In the genomic region with DNA sequence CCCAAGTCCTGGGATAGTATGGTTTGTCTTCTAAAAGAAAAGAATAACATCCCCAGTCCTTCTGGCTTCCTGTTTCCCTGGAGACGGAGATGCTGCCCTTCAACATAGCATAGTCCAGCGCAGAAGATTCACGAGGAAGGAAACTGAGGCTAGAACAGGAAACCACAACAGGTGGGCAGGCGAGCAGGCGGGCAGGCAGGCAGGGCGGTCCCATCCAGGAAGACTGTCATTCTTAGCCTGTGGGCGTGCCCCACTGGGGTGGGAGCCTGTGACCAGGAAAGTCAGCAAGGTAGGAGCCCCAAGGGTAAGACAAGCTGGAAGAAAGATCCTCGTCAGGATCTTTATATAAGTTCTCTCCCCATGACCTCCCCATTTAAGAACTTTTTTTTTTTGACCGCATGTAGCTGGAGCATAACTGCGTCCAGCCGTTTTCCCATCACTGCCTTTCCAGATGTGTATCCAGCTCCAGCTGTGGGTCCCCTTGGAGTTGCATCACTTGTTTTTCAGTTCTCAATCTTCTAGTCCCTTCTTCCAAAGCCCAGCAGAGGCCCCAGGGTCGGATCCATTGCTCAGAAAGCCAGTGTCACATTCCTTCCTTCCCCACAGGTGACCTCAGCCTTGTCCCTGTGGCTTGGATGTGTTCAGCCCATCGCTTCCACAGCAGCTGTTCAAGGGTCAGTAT, we compare ENCODE assay signal across 10 mouse cellular contexts. TPM values are rescaled to one million over a fixed set of nuclear protein-coding genes. Genes with fewer than 3 reads are reported as not detected.
A peak's percentile ranks its signal among the peaks of the same experiment; 100 is the strongest.
DNase-seq lines count a peak whose midpoint lies in the region; ATAC-seq and TF ChIP-seq lines count a peak whose summit lies in the region.
"Had no signal": no experiment of that assay in that cellular context is flagged by ENCODE, and none has a peak within 500 bp of the region (broad histone marks: within the 10 kb centered on the region; RNA-seq: fewer than 3 reads in every experiment).

No protein-coding gene starts in this region.

- no peak overlapping the region for H3K9ac ChIP-seq in lung, embryonic 15.5 days
- no peak overlapping the region for H3K9ac ChIP-seq in liver, embryonic 15.5 days
- H3K9ac ChIP-seq: neural tube, embryonic 13.5 days had no signal

- TF ChIP-seq CTCF in gastrocnemius, adult 2 months (IDR thresholded peaks at IDR 0.05) = no peak

- peak overlapping the region; percentile 32; the same call in 1 of the 2 replicates for H3K27ac ChIP-seq in lung, embryonic 15.5 days
- peak overlapping the region; percentile 77 for H3K27ac ChIP-seq in gastrocnemius, adult 2 months
- H3K27ac ChIP-seq in liver, embryonic 15.5 days (replicated peaks) = no peak overlapping the region
- H3K27ac ChIP-seq: neural tube, embryonic 13.5 days had no signal

- no peak overlapping the region for H3K4me3 ChIP-seq in lung, embryonic 15.5 days
- H3K4me3 ChIP-seq in gastrocnemius, adult 2 months = peak overlapping the region; percentile 17; the same call in 1 of the 2 replicates
- no peak overlapping the region for H3K4me3 ChIP-seq in liver, embryonic 15.5 days (replicated peaks)
- H3K4me3 ChIP-seq: neural tube, embryonic 13.5 days had no signal

- no peaks in the 10 kb centered on the region for H3K27me3 ChIP-seq in lung, embryonic 15.5 days
- peaks cover 5% of the 10 kb centered on the region; the same call in 1 of the 2 replicates for H3K27me3 ChIP-seq in liver, embryonic 15.5 days
- H3K27me3 ChIP-seq: neural tube, embryonic 13.5 days; Patski had no signal

- H3K4me2 ChIP-seq in lung, embryonic 15.5 days = no peak overlapping the region
- peak overlapping the region; percentile 30 for H3K4me2 ChIP-seq in liver, embryonic 15.5 days
- H3K4me2 ChIP-seq: neural tube, embryonic 13.5 days had no signal

- H3K9me3 ChIP-seq in lung, embryonic 15.5 days = no peaks in the 10 kb centered on the region
- no peaks in the 10 kb centered on the region for H3K9me3 ChIP-seq in liver, embryonic 15.5 days (replicated peaks)
- H3K9me3 ChIP-seq: neural tube, embryonic 13.5 days had no signal

- WGBS in lung, embryonic 15.5 days = 49% methylated on average over 13 of the region's 13 CpGs
- 16% methylated on average over 13 of the region's 13 CpGs for WGBS in liver, embryonic 15.5 days (ENCODE audit: insufficient replicate concordance)

- intact Hi-C loops in gastrocnemius, adult 2 months (cut with DNase I) = no loop called here

- DNase-seq in lung, postnatal 14 days = no peak
- DNase-seq in gastrocnemius, adult 2 months = peak; percentile 66
- peak; percentile 39 to 40 for DNase-seq in thymus, postnatal 10 days (ENCODE audit: low spot score in 2 of 2)
- no peak for DNase-seq in adrenal gland, postnatal 36 days
- DNase-seq in cerebellum, postnatal 25 days = no peak
- DNase-seq in frontal cortex, postnatal 25 days (ENCODE audit: low spot score in 2 of 2) = no peak

- H3K4me1 ChIP-seq in lung, embryonic 15.5 days = peaks cover 32% of the 10 kb centered on the region
- H3K4me1 ChIP-seq in liver, embryonic 15.5 days (replicated peaks) = peaks cover 27% of the 10 kb centered on the region

- no peak for ATAC-seq in lung, embryonic 15.5 days (ENCODE audit: borderline replicate concordance, extremely low read depth, low FRiP score, low TSS enrichment)
- ATAC-seq in liver, embryonic 15.5 days (ENCODE audit: insufficient read depth) = no peak
- ATAC-seq: Patski had no signal

- H3K36me3 ChIP-seq in lung, embryonic 15.5 days = peaks cover 13% of the 10 kb centered on the region
- H3K36me3 ChIP-seq in liver, embryonic 15.5 days (replicated peaks) = peaks cover 31% of the 10 kb centered on the region

RNA-seq across cellular contexts. Expression of gene Pi16, which starts 13.0 kb away (rescaled TPM):
- 1.9 and 2.4 TPM in 2 replicates for polyA plus RNA-seq in lung, embryonic 15.5 days (2015; fragmentation: Nextera tagmentation; extraction: Ambion mirVana)
- total RNA-seq in gastrocnemius, adult 2 months (2021) = 10 to 100 TPM; 21.9 to 52.6 TPM
- 1.9 and 2.4 TPM in 2 replicates for polyA plus RNA-seq in liver, embryonic 15.5 days (2015; fragmentation: Nextera tagmentation; extraction: Ambion mirVana)
- 10 to 100 TPM; 29.3 to 50.8 TPM for total RNA-seq in adrenal gland, postnatal 36 days (2021)
- polyA plus RNA-seq: Patski had no signal

RNA-seq across cellular contexts. Expression of gene BC004004, which starts 35.9 kb away (rescaled TPM):
- 79.2 and 83.2 TPM in 2 replicates for polyA plus RNA-seq in lung, embryonic 15.5 days (2015; fragmentation: Nextera tagmentation; extraction: Ambion mirVana)
- total RNA-seq in gastrocnemius, adult 2 months (2021) = 100 to 1,000 TPM; 110 to 121 TPM
- 62.7 and 69.9 TPM in 2 replicates for polyA plus RNA-seq in liver, embryonic 15.5 days (2015; fragmentation: Nextera tagmentation; extraction: Ambion mirVana)
- total RNA-seq in adrenal gland, postnatal 36 days (2021) = 100 to 1,000 TPM; 112 to 130 TPM

RNA-seq across cellular contexts. Expression of gene Ppil1, which starts 40.5 kb away (rescaled TPM):
- 169 and 174 TPM in 2 replicates for polyA plus RNA-seq in lung, embryonic 15.5 days (2015; fragmentation: Nextera tagmentation; extraction: Ambion mirVana)
- total RNA-seq in gastrocnemius, adult 2 months (2021) = 1 to 10 TPM; 5.1 to 7.3 TPM
- polyA plus RNA-seq in liver, embryonic 15.5 days (2015; fragmentation: Nextera tagmentation; extraction: Ambion mirVana) = 86.2 and 92.9 TPM in 2 replicates
- 10 to 100 TPM; 20.4 to 25.3 TPM for total RNA-seq in adrenal gland, postnatal 36 days (2021)

RNA-seq across cellular contexts. Expression of gene Mtch1, which starts 43.2 kb away (rescaled TPM):
- polyA plus RNA-seq in lung, embryonic 15.5 days (2015; fragmentation: Nextera tagmentation; extraction: Ambion mirVana) = 341 and 343 TPM in 2 replicates
- 100 to 1,000 TPM in 1 of 2 experiments, 10 to 100 TPM in 1; 78.5 to 109 TPM for total RNA-seq in gastrocnemius, adult 2 months (2021)
- 59.4 and 74.4 TPM in 2 replicates for polyA plus RNA-seq in liver, embryonic 15.5 days (2015; fragmentation: Nextera tagmentation; extraction: Ambion mirVana)
- total RNA-seq in adrenal gland, postnatal 36 days (2021) = 100 to 1,000 TPM; 249 to 251 TPM

RNA-seq across cellular contexts. Expression of gene Fgd2, which starts 56.2 kb away (rescaled TPM):
- 19.1 and 21.7 TPM in 2 replicates for polyA plus RNA-seq in lung, embryonic 15.5 days (2015; fragmentation: Nextera tagmentation; extraction: Ambion mirVana)
- total RNA-seq in gastrocnemius, adult 2 months (2021) = 1 to 10 TPM in 1 of 2 experiments, under 1 TPM in 1; 0.74 to 1.1 TPM
- polyA plus RNA-seq in liver, embryonic 15.5 days (2015; fragmentation: Nextera tagmentation; extraction: Ambion mirVana) = 6.5 and 8.4 TPM in 2 replicates
- 1 to 10 TPM; 2.6 to 3.6 TPM for total RNA-seq in adrenal gland, postnatal 36 days (2021)

Comparison
In these comparisons a context has a peak if more than half of its experiments do, and no peak if none do; other contexts are left out.
1. DNase-seq: peak in gastrocnemius, adult 2 months (single experiment) and thymus, postnatal 10 days (2 of 2); none in lung, postnatal 14 days (single experiment), adrenal gland, postnatal 36 days (0 of 2), cerebellum, postnatal 25 days (0 of 2) and frontal cortex, postnatal 25 days (0 of 2).